ENCODE assay signal across 10 mouse cellular contexts in the genomic region with DNA sequence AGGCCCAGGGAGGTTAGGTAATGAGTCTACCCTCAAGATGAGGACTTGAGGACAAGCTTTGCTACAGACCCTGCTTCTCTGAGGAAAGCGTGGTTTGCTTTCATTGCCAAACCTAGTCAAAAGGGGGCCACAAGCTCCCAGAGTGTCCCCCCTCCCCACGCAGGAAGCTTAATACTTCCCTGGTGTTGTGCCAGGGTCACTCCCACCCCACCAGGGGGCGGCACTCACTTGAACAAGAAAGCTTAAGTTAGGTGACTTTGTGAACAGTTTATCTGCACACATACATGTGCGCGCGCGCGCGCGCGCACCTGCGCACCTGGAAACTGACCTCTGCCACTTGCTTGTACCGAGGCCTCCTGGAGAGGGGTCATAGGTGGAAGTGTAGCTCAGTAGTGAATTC. TPM values are rescaled to one million over a fixed set of nuclear protein-coding genes. Genes with fewer than 3 reads are reported as not detected.
DNase-seq lines count a peak whose midpoint lies in the region; ATAC-seq and TF ChIP-seq lines count a peak whose summit lies in the region.
"Had no signal": no experiment of that assay in that cellular context is flagged by ENCODE, and none has a peak within 500 bp of the region (broad histone marks: within the 10 kb centered on the region; RNA-seq: fewer than 3 reads in every experiment).

No protein-coding gene starts in this region.

- intact Hi-C loops in left cerebral cortex, adult 2 months (cut with DNase I), result no loop called here
- intact Hi-C loops in gastrocnemius, postnatal 14 days (cut with DNase I; ENCODE audit: low total_unique reads), result no loop called here

- H3K9me3 ChIP-seq in lung, embryonic 14.5 days (ENCODE audit: low read depth, low read length), result no peaks in the 10 kb centered on the region
- no peaks in the 10 kb centered on the region for H3K9me3 ChIP-seq in limb, embryonic 12.5 days
- H3K9me3 ChIP-seq: hindbrain, embryonic 15.5 days had no signal

- H3K4me3 ChIP-seq in lung, embryonic 14.5 days (ENCODE audit: low read depth, low read length), result no peak overlapping the region
- H3K4me3 ChIP-seq in limb, embryonic 12.5 days (replicated peaks), result peak overlapping the region; percentile 61
- H3K4me3 ChIP-seq in left cerebral cortex, adult 2 months, result no peak overlapping the region
- H3K4me3 ChIP-seq: hindbrain, embryonic 15.5 days had no signal

- H3K9ac ChIP-seq in lung, embryonic 14.5 days, result no peak overlapping the region
- H3K9ac ChIP-seq in limb, embryonic 12.5 days (replicated peaks), result no peak overlapping the region
- H3K9ac ChIP-seq: hindbrain, embryonic 15.5 days had no signal

- no peaks in the 10 kb centered on the region for H3K27me3 ChIP-seq in lung, embryonic 14.5 days (ENCODE audit: insufficient read depth, low read length)
- H3K27me3 ChIP-seq in limb, embryonic 12.5 days, result peaks cover 13% of the 10 kb centered on the region; the same call in 1 of the 2 replicates
- H3K27me3 ChIP-seq: hindbrain, embryonic 15.5 days had no signal

- H3K36me3 ChIP-seq in lung, embryonic 14.5 days (ENCODE audit: insufficient read depth), result no peaks in the 10 kb centered on the region
- H3K36me3 ChIP-seq in limb, embryonic 12.5 days, result peaks cover 10% of the 10 kb centered on the region; the same call in 1 of the 2 replicates
- H3K36me3 ChIP-seq: hindbrain, embryonic 15.5 days had no signal

- H3K27ac ChIP-seq in lung, embryonic 14.5 days (ENCODE audit: low read depth), result no peak overlapping the region
- H3K27ac ChIP-seq in limb, embryonic 12.5 days, result no peak overlapping the region
- H3K27ac ChIP-seq in left cerebral cortex, adult 2 months, result no peak overlapping the region
- H3K27ac ChIP-seq: hindbrain, embryonic 15.5 days had no signal

- WGBS in lung, embryonic 14.5 days, result 87% methylated on average over 13 of the region's 13 CpGs
- WGBS in limb, embryonic 12.5 days, result 77% methylated on average over 13 of the region's 13 CpGs

- H3K4me1 ChIP-seq in lung, embryonic 14.5 days (ENCODE audit: insufficient read depth), result no peaks in the 10 kb centered on the region
- peaks cover 32% of the 10 kb centered on the region for H3K4me1 ChIP-seq in limb, embryonic 12.5 days (replicated peaks)

- TF ChIP-seq CTCF in lung, embryonic 14.5 days (IDR thresholded peaks at IDR 0.05; ENCODE audit: low read depth), result peak; percentile 30; the same call in 1 of the 2 replicates
- TF ChIP-seq CTCF in left cerebral cortex, adult 2 months (IDR thresholded peaks at IDR 0.05), result no peak; the same call in none of the 2 replicates

- H3K4me2 ChIP-seq in lung, embryonic 14.5 days, result peak overlapping the region; percentile 72
- H3K4me2 ChIP-seq in limb, embryonic 12.5 days, result peak overlapping the region; percentile 62

- peak; percentile 24 for DNase-seq in adrenal gland, postnatal 10 days
- no peak for DNase-seq in adrenal gland, adult 2 months
- peak; percentile 32 for DNase-seq in lung, embryonic 14.5 days
- DNase-seq in lung, postnatal 25 days (ENCODE audit: low spot score), result no peak
- DNase-seq in testis, postnatal 14 days (ENCODE audit: low spot score), result peak; percentile 8
- DNase-seq in left cerebral cortex, adult 2 months (ENCODE audit: extremely low spot score in 1 of 2, low spot score in 2 of 2), result no peak
- DNase-seq in gastrocnemius, postnatal 14 days, result no peak

- ATAC-seq in lung, embryonic 14.5 days (ENCODE audit: insufficient read depth), result no peak
- ATAC-seq in limb, embryonic 12.5 days (ENCODE audit: insufficient number of reproducible peaks, insufficient read depth, low FRiP score, low TSS enrichment, low read depth), result no peak

RNA-seq across cellular contexts. Expression of gene Foxo4, which starts 2.3 kb away (rescaled TPM):
- 10 to 100 TPM; 35.8 to 40.1 TPM for total RNA-seq in adrenal gland, postnatal 10 days (2021)
- total RNA-seq in adrenal gland, adult 2 months (2021), result 10 to 100 TPM; 25.6 to 32.9 TPM
- polyA plus RNA-seq in adrenal gland, adult 2 months (2012; rRNA removed), result 39.0 and 42.5 TPM in 2 replicates
- 2.5 and 3.1 TPM in 2 replicates for polyA plus RNA-seq in lung, embryonic 14.5 days (2014; fragmentation: Nextera tagmentation; extraction: Ambion mirVana)
- 5.9 and 6.5 TPM in 2 replicates for polyA plus RNA-seq in limb, embryonic 12.5 days (2016; fragmentation: Nextera tagmentation; extraction: Ambion mirVana)
- total RNA-seq in left cerebral cortex, adult 2 months (2021), result 10 to 100 TPM; 16.6 to 18.1 TPM
- 10 to 100 TPM; 42.1 to 50.3 TPM for total RNA-seq in gastrocnemius, postnatal 14 days (2021)

RNA-seq across cellular contexts. Expression of gene Gm614, which starts 7.2 kb away (rescaled TPM):
- 1 to 10 TPM in 1 of 2 experiments, not detected in 1; 1.2 TPM for total RNA-seq in adrenal gland, postnatal 10 days (2021)
- not detected for total RNA-seq in adrenal gland, adult 2 months (2021)
- polyA plus RNA-seq in adrenal gland, adult 2 months (2012; rRNA removed), result not detected in 2 replicates
- polyA plus RNA-seq in lung, embryonic 14.5 days (2014; fragmentation: Nextera tagmentation; extraction: Ambion mirVana), result not detected in 2 replicates
- polyA plus RNA-seq in limb, embryonic 12.5 days (2016; fragmentation: Nextera tagmentation; extraction: Ambion mirVana), result not detected in 2 replicates
- not detected for total RNA-seq in left cerebral cortex, adult 2 months (2021)
- not detected for total RNA-seq in gastrocnemius, postnatal 14 days (2021)
- polyA plus RNA-seq: cerebellum, adult 2 months had no signal

RNA-seq across cellular contexts. Expression of gene Il2rg, which starts 11.5 kb away (rescaled TPM):
- total RNA-seq in adrenal gland, postnatal 10 days (2021), result 10 to 100 TPM; 17.6 to 23.3 TPM
- total RNA-seq in adrenal gland, adult 2 months (2021), result 1 to 10 TPM; 5.9 to 8.4 TPM
- 3.7 TPM in 2 replicates for polyA plus RNA-seq in adrenal gland, adult 2 months (2012; rRNA removed)
- 17.1 and 17.9 TPM in 2 replicates for polyA plus RNA-seq in lung, embryonic 14.5 days (2014; fragmentation: Nextera tagmentation; extraction: Ambion mirVana)
- 3.9 and 4.2 TPM in 2 replicates for polyA plus RNA-seq in limb, embryonic 12.5 days (2016; fragmentation: Nextera tagmentation; extraction: Ambion mirVana)
- total RNA-seq in left cerebral cortex, adult 2 months (2021), result 1 to 10 TPM; 1.4 to 2.0 TPM
- 1 to 10 TPM; 5.2 to 7.1 TPM for total RNA-seq in gastrocnemius, postnatal 14 days (2021)

RNA-seq across cellular contexts. Expression of gene Gm20489, which starts 12.2 kb away (rescaled TPM):
- total RNA-seq in adrenal gland, postnatal 10 days (2021), result not detected
- total RNA-seq in adrenal gland, adult 2 months (2021), result not detected
- polyA plus RNA-seq in adrenal gland, adult 2 months (2012; rRNA removed), result not detected in 2 replicates
- polyA plus RNA-seq in lung, embryonic 14.5 days (2014; fragmentation: Nextera tagmentation; extraction: Ambion mirVana), result not detected in 2 replicates
- not detected in 2 replicates for polyA plus RNA-seq in limb, embryonic 12.5 days (2016; fragmentation: Nextera tagmentation; extraction: Ambion mirVana)
- not detected for total RNA-seq in left cerebral cortex, adult 2 months (2021)
- not detected for total RNA-seq in gastrocnemius, postnatal 14 days (2021)
- polyA plus RNA-seq: cerebellum, adult 2 months; hindbrain, embryonic 15.5 days had no signal

RNA-seq across cellular contexts. Expression of gene Med12, which starts 17.2 kb away (rescaled TPM):
- total RNA-seq in adrenal gland, postnatal 10 days (2021), result 10 to 100 TPM; 34.0 to 44.9 TPM
- total RNA-seq in adrenal gland, adult 2 months (2021), result 10 to 100 TPM; 30.2 to 36.4 TPM
- polyA plus RNA-seq in adrenal gland, adult 2 months (2012; rRNA removed), result 132 and 157 TPM in 2 replicates
- 44.2 and 50.6 TPM in 2 replicates for polyA plus RNA-seq in lung, embryonic 14.5 days (2014; fragmentation: Nextera tagmentation; extraction: Ambion mirVana)
- 46.0 and 51.7 TPM in 2 replicates for polyA plus RNA-seq in limb, embryonic 12.5 days (2016; fragmentation: Nextera tagmentation; extraction: Ambion mirVana)
- total RNA-seq in left cerebral cortex, adult 2 months (2021), result 10 to 100 TPM; 21.8 to 25.8 TPM
- total RNA-seq in gastrocnemius, postnatal 14 days (2021), result 10 to 100 TPM; 15.0 to 19.7 TPM

Comparison
In these comparisons a context has a peak if more than half of its experiments do, and no peak if none do; other contexts are left out.
1. DNase-seq: peak in adrenal gland, postnatal 10 days (single experiment), lung, embryonic 14.5 days (single experiment) and testis, postnatal 14 days (single experiment); none in adrenal gland, adult 2 months (single experiment), lung, postnatal 25 days (single experiment), left cerebral cortex, adult 2 months (0 of 2) and gastrocnemius, postnatal 14 days (single experiment).